ENCODE assay signal across 9 mouse cellular contexts in the genomic region with DNA sequence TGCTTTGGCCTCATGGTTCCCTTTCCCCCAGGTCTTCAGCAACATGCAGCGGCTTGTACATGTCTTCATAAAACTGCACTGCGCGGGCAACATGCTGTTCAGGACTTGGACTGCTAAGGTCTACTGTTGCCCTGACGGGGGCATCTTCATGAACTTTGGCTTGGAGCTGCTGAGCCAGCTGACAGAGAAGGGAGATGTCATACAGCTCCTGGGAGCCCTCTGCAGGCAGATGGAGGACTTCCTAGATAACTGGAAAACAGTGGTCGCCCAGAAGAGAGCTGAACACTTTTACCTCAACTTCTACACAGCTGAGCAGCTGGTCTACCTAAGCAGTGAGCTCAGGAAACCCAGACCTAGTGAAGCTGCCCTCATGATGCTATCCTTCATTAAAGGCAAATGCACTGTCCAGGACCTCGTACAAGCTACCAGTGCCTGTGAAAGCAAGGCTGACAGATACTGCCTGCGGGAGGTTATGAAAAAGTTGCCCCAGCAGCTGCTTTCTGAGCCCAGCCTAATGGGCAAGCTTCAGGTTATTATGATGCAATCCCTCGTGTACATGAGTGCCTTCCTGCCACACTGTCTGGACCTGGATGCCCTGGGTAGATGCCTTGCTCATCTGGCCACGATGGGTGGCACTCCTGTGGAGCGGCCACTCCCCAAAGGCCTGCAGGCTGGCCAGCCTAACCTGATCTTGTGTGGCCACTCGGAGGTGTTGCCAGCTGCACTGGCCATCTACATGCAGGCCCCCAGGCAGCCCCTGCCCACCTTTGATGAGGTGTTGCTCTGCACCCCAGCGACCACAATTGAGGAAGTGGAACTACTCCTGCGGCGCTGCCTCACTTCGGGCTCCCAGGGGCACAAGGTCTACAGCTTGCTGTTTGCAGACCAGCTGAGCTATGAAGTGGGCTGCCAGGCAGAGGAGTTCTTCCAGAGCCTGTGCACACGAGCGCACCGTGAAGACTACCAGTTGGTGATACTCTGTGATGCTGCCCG. TPM values are rescaled to one million over a fixed set of nuclear protein-coding genes. Genes with fewer than 3 reads are reported as not detected.
A peak's percentile ranks its signal among the peaks of the same experiment; 100 is the strongest.
DNase-seq lines count a peak whose midpoint lies in the region; ATAC-seq and TF ChIP-seq lines count a peak whose summit lies in the region.
"Had no signal": no experiment of that assay in that cellular context is flagged by ENCODE, and none has a peak within 500 bp of the region (broad histone marks: within the 10 kb centered on the region; RNA-seq: fewer than 3 reads in every experiment).

No protein-coding gene starts in this region.

- intact Hi-C loops in heart, adult 2 months (cut with DNase I) = no loop called here
- intact Hi-C loops in heart, postnatal 25 days (cut with DNase I) = no loop called here

- no peaks in the 10 kb centered on the region for H3K79me2 ChIP-seq in heart, adult 2 months (replicated peaks; ENCODE audit: control insufficient read depth, insufficient read depth, low read length)

- no peak for TF ChIP-seq POLR2A in heart, adult 2 months (IDR thresholded peaks at IDR 0.05; ENCODE audit: insufficient read depth, low read depth, low read length)

- H3K4me3 ChIP-seq in heart, adult 2 months = no peak overlapping the region
- H3K4me3 ChIP-seq in stomach, postnatal 0 days (ENCODE audit: low read depth, low read length) = no peak overlapping the region
- no peak overlapping the region for H3K4me3 ChIP-seq in heart, embryonic 11.5 days (ENCODE audit: low read depth, low read length)
- H3K4me3 ChIP-seq: liver, embryonic 15.5 days had no signal

- no peak for TF ChIP-seq EP300 in heart, adult 2 months (IDR thresholded peaks at IDR 0.05; ENCODE audit: insufficient read depth, low read depth, low read length)
- no peak for TF ChIP-seq EP300 in stomach, postnatal 0 days (optimal IDR thresholded peaks at IDR 0.05)

- TF ChIP-seq CTCF in heart, adult 2 months (IDR thresholded peaks at IDR 0.05) = peak; percentile 48
- TF ChIP-seq CTCF in stomach, postnatal 0 days (IDR thresholded peaks at IDR 0.05; ENCODE audit: low read depth) = peak; percentile 57

- H3K9me3 ChIP-seq in stomach, postnatal 0 days (ENCODE audit: control insufficient read depth, low read length) = no peaks in the 10 kb centered on the region
- H3K9me3 ChIP-seq in heart, embryonic 11.5 days (replicated peaks; ENCODE audit: control insufficient read depth, low read length) = no peaks in the 10 kb centered on the region
- H3K9me3 ChIP-seq: liver, embryonic 15.5 days had no signal

- H3K27ac ChIP-seq in heart, adult 2 months = no peak overlapping the region
- H3K27ac ChIP-seq in stomach, postnatal 0 days (replicated peaks) = no peak overlapping the region
- H3K27ac ChIP-seq in heart, embryonic 11.5 days (ENCODE audit: low read depth, low read length) = no peak overlapping the region
- H3K27ac ChIP-seq: liver, embryonic 15.5 days had no signal

- H3K36me3 ChIP-seq in heart, adult 2 months (ENCODE audit: control insufficient read depth, insufficient read depth, low read length) = no peaks in the 10 kb centered on the region
- peaks cover 46% of the 10 kb centered on the region for H3K36me3 ChIP-seq in stomach, postnatal 0 days (ENCODE audit: control insufficient read depth, insufficient read depth, low read length)
- peaks cover 22% of the 10 kb centered on the region for H3K36me3 ChIP-seq in heart, embryonic 11.5 days (ENCODE audit: control insufficient read depth, insufficient read depth, low read length)

- no peaks in the 10 kb centered on the region for H3K4me1 ChIP-seq in heart, adult 2 months (ENCODE audit: control insufficient read depth, insufficient read depth, low read length)
- H3K4me1 ChIP-seq in stomach, postnatal 0 days (replicated peaks; ENCODE audit: control insufficient read depth, insufficient read depth) = no peaks in the 10 kb centered on the region
- H3K4me1 ChIP-seq in heart, embryonic 11.5 days (ENCODE audit: control insufficient read depth, insufficient read depth, low read length) = no peaks in the 10 kb centered on the region

- H3K27me3 ChIP-seq in heart, adult 2 months (ENCODE audit: control insufficient read depth, insufficient read depth, low read length) = no peaks in the 10 kb centered on the region
- H3K27me3 ChIP-seq in stomach, postnatal 0 days (ENCODE audit: control insufficient read depth, insufficient read depth, low read length) = no peaks in the 10 kb centered on the region
- H3K27me3 ChIP-seq in heart, embryonic 11.5 days (ENCODE audit: control insufficient read depth, insufficient read depth, low read length) = no peaks in the 10 kb centered on the region
- H3K27me3 ChIP-seq: liver, embryonic 15.5 days had no signal

- 76% methylated on average over 19 of the region's 19 CpGs for whole genome bisulfite sequencing in heart, adult 2 months
- WGBS in stomach, postnatal 0 days = 80% methylated on average over 19 of the region's 19 CpGs
- 76% methylated on average over 19 of the region's 19 CpGs for whole genome bisulfite sequencing in heart, embryonic 11.5 days (ENCODE audit: insufficient replicate concordance)

- H3K4me2 ChIP-seq in stomach, postnatal 0 days (replicated peaks; ENCODE audit: low read depth) = no peak overlapping the region
- no peak overlapping the region for H3K4me2 ChIP-seq in heart, embryonic 11.5 days
- H3K4me2 ChIP-seq: liver, embryonic 15.5 days had no signal

- 0 out of 2 replicates have a peak, but pooled peaks have one; percentile 23 for ATAC-seq in stomach, postnatal 0 days (ENCODE audit: low FRiP score, low TSS enrichment)
- no peak for ATAC-seq in megakaryocyte-erythroid progenitor cell, adult 5-6 weeks (replicated peaks; ENCODE audit: low FRiP score, low TSS enrichment, poor library complexity, severe bottlenecking)
- ATAC-seq in heart, embryonic 11.5 days (replicated peaks; ENCODE audit: insufficient number of reproducible peaks, low FRiP score, low TSS enrichment) = no peak

- DNase-seq in heart, adult 2 months = peak in 1 of 2 experiments; percentile 13
- no peak for DNase-seq in heart, postnatal 25 days (ENCODE audit: low spot score)
- DNase-seq in right cerebral cortex, adult 2 months (ENCODE audit: low spot score in 2 of 2) = peak; percentile 20 to 21
- DNase-seq in right cerebral cortex, postnatal 25 days = no peak
- DNase-seq in layer of hippocampus, postnatal 10 days (ENCODE audit: low spot score in 2 of 2) = peak; percentile 25 to 42
- no peak for DNase-seq in stomach, postnatal 0 days (ENCODE audit: low spot score)

- no peak overlapping the region for H3K9ac ChIP-seq in heart, adult 2 months (ENCODE audit: low read depth, low read length)
- no peak overlapping the region for H3K9ac ChIP-seq in stomach, postnatal 0 days (ENCODE audit: low read length)
- H3K9ac ChIP-seq in heart, embryonic 11.5 days (ENCODE audit: low read depth, low read length) = no peak overlapping the region
- H3K9ac ChIP-seq: liver, embryonic 15.5 days had no signal

RNA-seq across cellular contexts. Expression of gene Rnf213, which starts 43.3 kb away (rescaled TPM):
- total RNA-seq in heart, adult 2 months (2021) = 10 to 100 TPM; 12.0 to 13.1 TPM
- polyA plus RNA-seq in heart, adult 2 months (2012; rRNA removed) = 10.4 and 19.2 TPM in 2 replicates
- 10 to 100 TPM; 14.6 TPM for total RNA-seq in heart, postnatal 25 days (2021)
- 1 to 10 TPM; 3.8 TPM for total RNA-seq in layer of hippocampus, postnatal 10 days (2021)
- 4.4 and 5.5 TPM in 2 replicates for polyA plus RNA-seq in stomach, postnatal 0 days (2015; fragmentation: Nextera tagmentation; extraction: Ambion mirVana)
- total RNA-seq in megakaryocyte-erythroid progenitor cell, adult 5-6 weeks (2014; fragmentation: Nextera tagmentation) = 87.9 and 107 TPM in 2 replicates
- total RNA-seq in megakaryocyte-erythroid progenitor cell, adult 5-6 weeks (2017) = 69.3 and 77.1 TPM in 2 replicates
- 10.4 and 11.0 TPM in 2 replicates for polyA plus RNA-seq in heart, embryonic 11.5 days (2014; fragmentation: Nextera tagmentation; extraction: Ambion mirVana)

RNA-seq across cellular contexts. Expression of gene Endov, which starts 55.0 kb away (rescaled TPM):
- total RNA-seq in heart, adult 2 months (2021) = 1 to 10 TPM; 6.9 to 7.3 TPM
- polyA plus RNA-seq in heart, adult 2 months (2012; rRNA removed) = 6.9 and 8.3 TPM in 2 replicates
- total RNA-seq in heart, postnatal 25 days (2021) = 10 to 100 TPM in 1 of 2 experiments, 1 to 10 TPM in 1; 7.1 to 10.3 TPM
- 10 to 100 TPM; 24.8 to 29.6 TPM for total RNA-seq in layer of hippocampus, postnatal 10 days (2021)
- 9.2 and 12.8 TPM in 2 replicates for polyA plus RNA-seq in stomach, postnatal 0 days (2015; fragmentation: Nextera tagmentation; extraction: Ambion mirVana)
- total RNA-seq in megakaryocyte-erythroid progenitor cell, adult 5-6 weeks (2014; fragmentation: Nextera tagmentation) = 10.5 and 14.2 TPM in 2 replicates
- total RNA-seq in megakaryocyte-erythroid progenitor cell, adult 5-6 weeks (2017) = 19.8 and 20.0 TPM in 2 replicates
- polyA plus RNA-seq in heart, embryonic 11.5 days (2014; fragmentation: Nextera tagmentation; extraction: Ambion mirVana) = 8.9 and 9.2 TPM in 2 replicates

Comparison
In these comparisons a context has a peak if more than half of its experiments do, and no peak if none do; other contexts are left out.
1. DNase-seq: peak in right cerebral cortex, adult 2 months (2 of 2) and layer of hippocampus, postnatal 10 days (2 of 2); none in heart, postnatal 25 days (single experiment), right cerebral cortex, postnatal 25 days (single experiment) and stomach, postnatal 0 days (single experiment).
2. RNA of gene Rnf213, which starts 43.3 kb away (total RNA-seq): 69.3 to 107 TPM in megakaryocyte-erythroid progenitor cell, adult 5-6 weeks; 14.6 TPM in heart, postnatal 25 days, 12.0 to 13.1 TPM in heart, adult 2 months and 3.8 TPM in layer of hippocampus, postnatal 10 days; every median in the first group is over 4 times any median in the second.